Mouse (Mus musculus) forelimb bud, embryonic 11.5 days (tissue): ENCODE data around the gene Pam16.
A peak's percentile ranks its signal among the peaks of the same experiment; 100 is the strongest.
"Not testable (repeated sequence)": the region's sequence is repeated elsewhere in the genome, so short reads cannot be mapped to it uniquely, and the experiment has no call there.

Experiments
- DNase-seq: peaks from one replicate; pipeline ENCODE4 v3.0.0-alpha.2; 2012; ENCODE audit warnings: low read depth, low spot score

The Pam16 gene

DNA sequence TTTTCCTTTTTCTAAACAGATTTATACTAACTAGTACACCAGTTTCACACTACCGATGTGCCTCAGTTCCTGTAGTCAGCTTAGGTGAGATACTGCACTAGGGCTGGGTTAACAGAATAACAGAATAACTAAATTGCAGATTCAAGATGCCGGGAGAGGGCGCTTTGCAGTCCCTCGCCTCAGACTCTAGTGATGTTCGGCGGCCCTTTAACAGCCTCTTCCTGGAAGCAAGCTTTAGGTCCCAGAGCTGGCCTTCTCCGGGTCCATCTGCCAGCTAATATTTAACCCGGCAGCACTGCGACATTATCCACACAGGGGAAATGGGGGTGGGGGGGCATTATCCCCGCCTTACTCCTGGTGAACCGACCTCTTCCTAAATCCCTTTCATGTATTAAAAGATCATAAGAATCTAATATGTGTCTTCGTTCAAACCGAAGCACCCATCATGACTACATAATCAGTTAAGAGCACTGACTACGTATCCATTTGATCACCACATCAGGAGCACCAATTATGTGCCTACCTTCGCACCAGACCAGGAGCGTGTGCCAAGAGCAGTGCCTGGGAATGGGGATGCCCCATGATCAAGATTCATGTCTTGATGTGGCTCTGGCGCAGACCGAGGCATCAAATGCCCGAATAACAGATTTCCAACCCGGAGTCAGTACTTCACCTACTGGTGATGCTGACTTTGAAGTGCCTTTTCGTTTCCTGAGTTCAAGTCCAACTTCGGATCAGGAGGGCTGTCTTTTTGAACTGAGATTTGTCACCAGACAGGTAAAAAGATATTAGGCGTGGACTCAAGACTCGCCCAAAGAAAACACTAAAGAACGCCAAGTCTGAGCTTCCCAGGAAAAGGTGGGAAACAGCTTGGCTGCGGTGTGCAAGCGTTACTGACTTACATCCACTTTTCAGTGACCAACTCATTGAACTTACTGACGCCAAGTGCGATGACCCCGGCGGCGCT is 31.6 kb downstream of the Pam16 start:
- DNase-seq, result no peak

DNA sequence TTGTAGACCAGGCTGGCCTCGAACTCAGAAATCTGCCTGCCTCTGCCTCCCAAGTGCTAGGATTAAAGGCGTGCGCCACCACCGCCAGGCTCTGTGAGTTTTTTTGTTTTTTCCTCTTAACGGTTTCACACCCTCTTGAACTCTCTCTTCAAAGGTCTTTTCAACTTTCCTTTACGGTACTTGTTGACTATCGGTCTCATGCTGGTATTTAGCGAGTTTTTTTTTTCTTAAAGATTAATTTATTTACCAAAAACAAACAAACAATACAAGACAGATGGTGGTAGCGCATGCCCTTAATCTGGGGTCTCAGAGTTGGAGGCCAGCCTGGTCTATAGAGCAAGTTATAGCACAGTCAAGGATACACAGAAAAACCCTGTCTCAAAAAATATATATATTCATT is 34.6 kb downstream of the Pam16 start:
- peak; percentile 71 for DNase-seq

DNA sequence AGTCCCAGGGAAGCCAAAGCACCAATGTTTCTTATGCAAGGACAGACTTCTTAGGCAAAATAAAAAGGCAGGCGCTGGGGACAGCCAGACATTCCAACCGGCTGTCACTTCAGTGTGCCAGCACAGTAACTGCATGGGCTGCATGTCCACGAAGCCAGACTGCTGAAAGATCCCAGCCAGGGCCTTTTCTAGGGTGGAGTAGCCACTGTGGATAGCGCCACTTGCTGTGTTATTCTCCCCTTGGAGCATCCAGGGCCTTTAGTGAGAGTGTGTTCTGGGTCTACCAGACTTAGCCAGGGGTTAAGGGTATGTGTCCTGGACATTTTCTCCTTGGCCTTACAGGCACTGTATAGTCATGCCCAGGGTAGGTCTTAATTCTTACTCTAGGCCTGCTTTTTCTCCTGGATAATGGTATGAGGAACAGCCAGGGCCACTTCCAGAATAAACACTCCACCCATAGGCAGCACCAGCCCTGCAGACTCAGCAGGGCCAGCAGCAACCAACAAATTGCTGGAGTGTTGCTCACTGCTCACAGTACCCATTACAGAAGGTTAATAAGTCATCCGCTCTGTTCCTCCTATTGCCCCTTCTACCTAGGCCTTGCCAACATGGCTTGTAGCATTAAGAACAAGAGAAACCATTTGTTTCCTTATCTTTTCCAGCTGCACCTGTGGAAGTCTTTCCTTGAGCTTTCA is 37.1 kb downstream of the Pam16 start:
- no peak for DNase-seq

DNA sequence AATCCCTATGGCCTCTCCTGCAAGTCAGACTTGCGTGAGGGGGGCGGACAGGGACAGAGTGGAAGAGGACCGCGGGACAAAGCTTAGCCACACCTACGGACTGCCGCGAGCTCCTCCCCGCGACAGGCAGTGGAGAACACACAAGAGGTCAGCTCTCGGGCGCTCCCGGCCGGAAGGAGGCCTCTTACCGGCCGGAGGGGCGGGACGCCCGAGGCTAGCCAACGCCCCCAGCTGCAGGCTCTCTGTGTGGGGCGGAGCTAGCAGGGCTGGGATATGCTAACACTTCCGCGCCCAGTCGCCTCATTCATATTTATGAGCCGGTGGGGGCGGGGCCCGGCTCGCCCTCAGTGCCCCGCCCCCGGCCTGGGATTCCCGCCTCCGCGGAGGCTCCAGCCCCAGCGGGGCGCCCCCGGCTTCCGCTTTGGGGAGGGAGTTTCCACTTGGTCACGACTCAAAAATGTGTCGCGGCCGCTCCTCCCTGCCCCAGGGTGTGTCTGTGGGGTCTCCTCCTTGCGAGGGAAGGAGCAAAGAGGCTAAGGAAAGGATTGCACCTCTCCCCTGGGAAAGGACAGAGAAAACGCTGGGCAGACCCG is 38.2 kb downstream of the Pam16 start:
- peak; percentile 97 for DNase-seq

DNA sequence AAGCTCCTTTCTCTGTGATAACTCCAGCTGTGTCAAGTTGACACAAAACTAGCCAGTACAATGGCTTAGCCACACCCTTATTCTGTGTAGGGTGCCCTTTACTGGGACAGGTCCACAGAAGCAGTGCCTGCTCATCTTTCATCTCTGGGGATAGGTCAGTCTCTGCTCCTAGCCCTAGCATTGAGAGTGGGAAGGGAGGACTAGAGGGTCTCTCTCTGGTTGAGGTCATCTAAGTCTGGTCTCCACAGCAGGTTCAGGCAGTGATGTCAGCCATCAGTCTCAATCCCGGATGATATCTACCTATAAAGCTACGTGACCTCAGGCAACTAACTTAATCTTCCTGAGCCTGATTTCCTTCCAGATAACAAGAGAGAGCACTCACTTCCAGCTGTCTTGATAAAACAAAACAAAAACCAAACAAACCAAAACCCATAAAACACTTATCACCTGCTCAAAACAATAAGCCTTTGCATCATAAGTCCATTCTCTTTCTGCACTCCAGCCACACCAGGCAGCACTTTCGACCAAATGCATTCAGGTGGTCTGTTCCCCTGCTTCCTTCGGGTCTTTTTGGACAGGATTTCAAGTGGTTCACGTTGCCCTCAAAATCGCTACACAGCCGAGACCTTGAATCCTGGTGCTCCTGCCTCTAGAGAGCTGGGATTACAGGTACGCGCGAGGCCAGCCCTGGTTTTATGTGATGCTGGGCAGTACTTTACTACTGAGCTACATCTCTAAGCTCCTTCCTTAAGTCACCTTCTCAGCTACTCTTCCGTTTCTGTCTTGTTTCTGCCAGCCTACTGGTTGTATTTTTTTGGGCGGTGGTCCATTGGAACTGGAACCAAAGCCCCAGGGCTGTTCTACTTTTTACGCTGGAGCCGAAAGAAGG is 38.9 kb downstream of the Pam16 start:
- no peak for DNase-seq

DNA sequence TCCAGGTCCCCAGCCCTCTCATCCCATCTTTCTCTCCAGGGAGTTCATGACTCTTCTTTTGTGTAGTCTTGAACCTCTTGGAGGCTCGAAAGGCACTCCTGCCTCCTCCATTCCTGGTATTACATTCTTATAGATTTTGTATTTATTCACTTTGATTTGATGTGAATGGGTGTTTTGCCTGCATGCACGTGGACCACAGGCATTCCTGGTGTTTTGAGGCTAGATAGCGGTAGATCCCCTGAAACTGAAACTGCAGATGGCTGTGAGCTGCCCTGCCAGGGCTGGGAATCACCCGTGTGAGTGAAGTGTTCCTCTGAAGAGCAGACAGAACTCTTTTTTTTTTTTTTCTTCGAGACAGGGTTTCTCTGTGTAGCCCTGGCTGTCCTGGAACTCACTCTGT is 40.4 kb downstream of the Pam16 start:
- DNase-seq, result no peak

DNA sequence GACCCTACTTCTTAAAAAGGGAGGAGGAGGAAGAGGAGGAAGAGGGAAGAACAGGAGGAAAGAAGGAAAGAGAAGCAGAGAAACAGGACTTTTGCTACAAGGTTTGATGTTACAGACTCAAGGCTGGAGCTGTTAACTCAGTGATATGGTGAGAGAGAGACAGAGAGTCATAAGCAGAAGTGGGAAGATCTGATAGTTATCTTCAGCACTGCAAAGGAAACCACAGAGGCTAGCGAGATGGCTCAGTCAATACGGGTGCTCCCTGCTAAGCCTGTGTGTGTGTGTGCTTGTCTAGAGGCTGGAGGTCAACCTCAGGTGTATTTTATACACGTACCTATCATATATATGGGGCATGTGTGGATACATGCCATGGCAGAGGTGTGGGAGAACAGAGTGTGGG is 41.0 kb downstream of the Pam16 start:
- no peak for DNase-seq

DNA sequence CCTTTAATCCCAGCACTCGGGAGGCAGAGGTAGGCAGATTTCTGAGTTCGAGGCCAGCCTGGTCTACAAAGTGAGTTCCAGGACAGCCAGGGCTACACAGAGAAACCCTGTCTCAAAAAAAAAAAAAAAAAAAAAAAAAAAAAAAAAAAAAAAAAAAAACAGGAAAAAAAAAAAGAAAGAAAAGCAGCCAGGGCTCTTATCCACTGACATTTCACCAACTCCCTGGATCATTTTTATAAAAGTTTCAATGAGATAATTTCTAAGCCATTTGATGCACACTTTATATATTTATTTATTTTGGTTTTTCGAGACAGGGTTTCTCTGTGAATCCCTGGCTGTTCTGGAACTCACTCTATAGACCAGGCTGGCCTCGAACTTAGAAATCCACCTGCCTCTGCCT is 43.6 kb downstream of the Pam16 start:
- not testable (repeated sequence) for DNase-seq

DNA sequence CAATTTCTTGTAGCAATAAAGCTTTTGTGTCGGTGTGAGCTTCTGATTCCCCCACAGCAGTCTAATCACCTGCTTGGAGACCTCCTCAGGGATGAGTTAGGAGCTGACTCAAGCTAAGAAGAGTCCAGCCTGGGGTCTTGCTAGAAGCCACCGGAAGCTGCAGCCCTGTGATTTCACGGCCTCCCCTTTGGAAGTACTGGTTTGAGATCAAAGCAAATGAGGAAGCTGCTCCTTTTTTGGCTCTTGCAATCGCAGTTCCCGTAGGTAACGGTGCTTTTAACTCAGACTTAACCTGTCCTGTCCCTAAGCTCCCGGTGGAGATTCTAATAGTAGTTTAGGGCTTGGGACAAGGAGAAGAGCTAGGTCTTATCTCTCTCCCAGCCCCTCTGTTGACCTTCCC is 46.2 kb downstream of the Pam16 start:
- DNase-seq, result no peak

DNA sequence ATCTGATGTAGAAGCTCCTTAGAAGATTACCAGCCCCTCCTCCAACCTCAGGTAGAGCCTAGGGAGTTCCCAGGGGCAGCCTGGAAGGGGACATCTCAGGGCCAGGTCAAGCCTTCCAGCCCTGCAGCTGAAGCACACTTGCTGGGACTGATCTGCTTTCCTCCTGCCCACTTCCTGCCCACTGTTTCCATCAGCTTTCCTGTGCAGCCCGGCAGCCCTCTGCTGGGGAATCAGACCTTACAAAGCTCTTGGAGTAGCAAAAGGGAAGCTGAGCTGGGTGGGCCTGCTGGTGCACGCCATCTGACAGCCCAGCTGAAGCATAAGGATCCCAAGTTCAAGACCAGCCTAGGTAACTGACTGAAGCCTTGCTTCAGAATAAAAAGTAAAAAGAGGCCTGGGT is 47.9 kb downstream of the Pam16 start:
- no peak for DNase-seq

DNA sequence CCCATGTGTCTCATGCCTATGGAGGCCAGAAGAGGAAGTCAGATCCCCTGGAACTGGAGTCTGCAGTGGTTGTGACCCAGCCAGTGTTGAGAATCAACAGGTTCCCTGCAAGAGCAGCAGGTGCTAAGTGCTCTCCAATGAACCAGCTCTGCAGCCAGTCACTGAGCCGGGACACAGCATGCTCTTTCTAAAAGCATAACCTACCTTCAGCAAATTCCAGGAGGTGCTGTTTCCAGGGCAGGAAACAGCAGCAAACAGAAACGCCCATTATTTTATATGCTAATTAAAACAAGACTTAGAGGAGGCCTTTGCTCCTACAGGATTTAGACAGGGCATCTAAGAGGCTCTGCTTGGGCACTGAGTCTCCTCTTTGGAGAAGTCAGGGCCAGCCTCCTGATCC is 48.8 kb downstream of the Pam16 start:
- no peak for DNase-seq

DNA sequence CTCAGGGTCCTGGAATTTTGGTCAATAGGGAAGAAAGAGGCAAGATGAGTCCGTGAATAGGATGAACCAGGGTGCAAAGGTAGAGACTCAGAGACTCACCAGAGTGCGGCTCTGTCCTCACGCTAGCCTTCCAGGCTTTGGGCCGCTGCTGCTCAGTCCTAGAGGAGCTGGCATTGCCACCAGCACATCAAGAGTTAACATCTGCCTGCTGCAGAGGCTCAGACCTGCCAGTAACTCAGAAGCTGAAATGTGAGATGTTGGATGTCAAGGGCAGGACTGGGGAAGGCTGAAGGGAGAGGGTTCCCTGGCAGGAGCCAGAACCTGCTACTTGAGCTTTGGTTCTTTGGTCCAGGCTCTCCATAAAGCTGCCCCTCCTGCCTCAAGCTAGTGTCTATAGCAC is 54.1 kb downstream of the Pam16 start:
- peak; percentile 49 for DNase-seq

DNA sequence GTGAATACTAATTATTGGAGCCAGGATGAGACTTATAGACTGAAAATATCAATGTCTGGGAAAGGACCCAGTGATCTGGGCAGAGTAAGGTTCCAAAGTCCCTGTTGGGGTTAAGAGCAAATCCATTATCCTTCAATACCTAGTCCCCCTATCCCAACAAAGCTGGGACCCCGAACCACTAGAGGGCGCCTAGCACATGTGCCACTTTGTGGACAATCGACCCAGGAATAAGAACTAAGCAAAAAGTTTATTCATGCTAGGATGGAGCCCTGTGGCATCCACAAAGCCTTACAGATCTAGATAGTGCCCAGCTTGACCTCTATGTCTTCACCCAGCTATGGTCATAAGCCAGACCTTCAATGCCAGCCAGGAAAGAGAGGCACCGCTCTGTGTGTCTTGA is 56.9 kb downstream of the Pam16 start:
- DNase-seq, result peak; percentile 87
